Mouse (Mus musculus) layer of hippocampus, adult 8-10 months (tissue): ENCODE measurements around the gene Rsrc2. TPM values are rescaled to one million over a fixed set of nuclear protein-coding genes. Genes with fewer than 3 reads are reported as not detected.
"Not testable (repeated sequence)": the region's sequence is repeated elsewhere in the genome, so short reads cannot be mapped to it uniquely, and the experiment has no call there.

Experiments
- DNase-seq, 2 experiments: peaks; one replicate each; pipeline ENCODE4 v3.0.0; 2022; ENCODE audit warnings: low spot score in 2 of 2
- total RNA-seq, 4 experiments: library from RNA; stranded (reverse); gene quantifications; 2 replicates each; pipeline ENCODE4 v1.2.4; 2022

Gene Rsrc2
- total RNA-seq = 100 to 1,000 TPM in 3 of 4 experiments, 10 to 100 TPM in 1; 90.7 to 107 (median 103) TPM

GRCm38 (mm10) chr5:123749065-123750064 is at the start of gene Rsrc2, which contains the start of gene Kntc1:
Gene Rsrc2 (minus strand): TSS chr5:123749414.
Gene Kntc1 (plus strand): TSS chr5:123749716.
- DNase-seq = peak; percentile 99

- no peak for DNase-seq
These were observed 43.9 kb upstream of the Rsrc2 start for GRCm38 (mm10) chr5:123793081-123793480.

- no peak for DNase-seq
These were observed 39.8 kb upstream of the Rsrc2 start for GRCm38 (mm10) chr5:123788976-123789375.

- no peak for DNase-seq
These were observed 32.6 kb upstream of the Rsrc2 start for GRCm38 (mm10) chr5:123781864-123782263.

GRCm38 (mm10) chr5:123780716-123781115 is 31.5 kb upstream of the Rsrc2 start:
- no peak for DNase-seq

- DNase-seq = no peak
These were observed 24.2 kb upstream of the Rsrc2 start for GRCm38 (mm10) chr5:123773441-123773840.

- not testable (repeated sequence) for DNase-seq
These were observed 17.2 kb upstream of the Rsrc2 start for GRCm38 (mm10) chr5:123766455-123766854.

GRCm38 (mm10) chr5:123765506-123765905 is 16.3 kb upstream of the Rsrc2 start:
- DNase-seq = no peak

GRCm38 (mm10) chr5:123748339-123749064 is 712 bp downstream of the Rsrc2 start:
- no peak for DNase-seq

- no peak for DNase-seq
These were observed 1.6 kb downstream of the Rsrc2 start for GRCm38 (mm10) chr5:123747604-123748003.

- no peak for DNase-seq
These were observed 3.0 kb downstream of the Rsrc2 start for GRCm38 (mm10) chr5:123746253-123746652.

- no peak for DNase-seq
These were observed 4.9 kb downstream of the Rsrc2 start for GRCm38 (mm10) chr5:123744358-123744757.

GRCm38 (mm10) chr5:123730981-123731380 is 18.2 kb downstream of the Rsrc2 start:
- DNase-seq = no peak

GRCm38 (mm10) chr5:123723816-123724215 is 25.4 kb downstream of the Rsrc2 start:
- DNase-seq = not testable (repeated sequence)

- DNase-seq = peak; percentile 97
These were observed 28.6 kb downstream of the Rsrc2 start, which contains the start of gene Zcchc8 for GRCm38 (mm10) chr5:123720328-123721311. Gene Zcchc8 (minus strand): TSS chr5:123721100.

GRCm38 (mm10) chr5:123714622-123715021 is 34.6 kb downstream of the Rsrc2 start:
- DNase-seq = no peak

- DNase-seq = no peak
These were observed 35.4 kb downstream of the Rsrc2 start for GRCm38 (mm10) chr5:123713782-123714181.

GRCm38 (mm10) chr5:123709571-123709970 is 39.6 kb downstream of the Rsrc2 start:
- no peak for DNase-seq

- DNase-seq = peak; percentile 29 to 59
These were observed 40.6 kb downstream of the Rsrc2 start for GRCm38 (mm10) chr5:123708598-123708997.

GRCm38 (mm10) chr5:123700625-123701024 is 48.6 kb downstream of the Rsrc2 start:
- DNase-seq = peak; percentile 12 to 21

- DNase-seq = peak; percentile 38 to 50
These were observed 50.0 kb downstream of the Rsrc2 start for GRCm38 (mm10) chr5:123699198-123699597.
